Mouse (Mus musculus) forebrain, postnatal 0 days (tissue): ENCODE measurements around the gene Rxfp3. TPM values are rescaled to one million over a fixed set of nuclear protein-coding genes. Genes with fewer than 3 reads are reported as not detected.
"Not testable (repeated sequence)": the region's sequence is repeated elsewhere in the genome, so short reads cannot be mapped to it uniquely, and the experiment has no call there.

Experiments
- ATAC-seq: fragments of 200-750 bp; cut with Nextera tagmentation; 2 replicates; pipeline ENCODE4 v1.8.0; 2017; ENCODE audit warnings: mild to moderate bottlenecking, moderate library complexity
- DNase-seq: peaks from one replicate; pipeline ENCODE4 v3.0.0-alpha.2; 2015
- H3K27ac ChIP-seq: fragments of 300-500 bp; sonication (generic); 2 replicates; pipeline ENCODE4 v1.5.1; 2014; ENCODE audit warnings: low read depth, mild to moderate bottlenecking, antibody characterized with exemption, low read length, moderate library complexity, mixed read lengths
- H3K27me3 ChIP-seq: fragments of 300-500 bp; sonication (generic); 2 replicates; pipeline ENCODE4 v1.6.1; 2014; ENCODE audit warnings: mild to moderate bottlenecking, low read length, mixed read lengths; ENCODE audit not compliant: insufficient read depth
- H3K36me3 ChIP-seq: fragments of 300-500 bp; sonication (generic); 2 replicates; pipeline ENCODE4 v1.6.1; 2014; ENCODE audit warnings: mild to moderate bottlenecking, moderate library complexity; ENCODE audit not compliant: insufficient read depth
- H3K4me1 ChIP-seq: fragments of 300-500 bp; sonication (generic); 2 replicates; pipeline ENCODE4 v1.6.1; 2014; ENCODE audit warnings: antibody characterized with exemption; ENCODE audit not compliant: insufficient read depth
- H3K4me2 ChIP-seq: fragments of 300-500 bp; sonication (generic); 2 replicates; pipeline ENCODE4 v1.6.1; 2014; ENCODE audit warnings: low read depth, mild to moderate bottlenecking, moderate library complexity
- H3K4me3 ChIP-seq: fragments of 300-500 bp; sonication (generic); 2 replicates; pipeline ENCODE4 v1.5.1; 2014; ENCODE audit warnings: low read depth, low read length, mixed read lengths
- H3K9ac ChIP-seq: fragments of 300-500 bp; sonication (generic); 2 replicates; pipeline ENCODE4 v1.6.1; 2014; ENCODE audit warnings: mild to moderate bottlenecking
- H3K9me3 ChIP-seq: fragments of 300-500 bp; sonication (generic); 2 replicates; pipeline ENCODE4 v1.6.1; 2016; ENCODE audit warnings: low read length
- CTCF ChIP-seq: sonication (generic); IDR thresholded peaks from 2 replicates; pipeline ENCODE4 v1.5.1; 2016; ENCODE audit warnings: antibody characterized with exemption, control low read depth, low read depth
- WGBS: fragments of 180-500 bp; shearing (Covaris S2); extraction: QIAGEN DNeasy Blood & Tissue Kit; methylation state at CpG from one replicate; pipeline ENCODE4 v1.1.7; 2014; 5-methylcytosine and 5-hydroxymethylcytosine counted together
- polyA plus RNA-seq: library from polyadenylated mRNA; unstranded; fragments of >200 nt; fragmentation: Nextera tagmentation; extraction: Ambion mirVana; gene quantifications from 2 replicates; pipeline ENCODE4 v1.2.1, GENCODE M21; 2015
- total RNA-seq: library from RNA; depleted of rRNA; stranded (reverse); fragments of >200 nt; gene quantifications from 2 replicates; pipeline ENCODE4 v1.2.3, GENCODE M21; 2014; rRNA removed

The Rxfp3 gene
- total and polyA plus RNA-seq, 2 experiments from 2014 or later: 3.7 to 5.3 TPM

DNA sequence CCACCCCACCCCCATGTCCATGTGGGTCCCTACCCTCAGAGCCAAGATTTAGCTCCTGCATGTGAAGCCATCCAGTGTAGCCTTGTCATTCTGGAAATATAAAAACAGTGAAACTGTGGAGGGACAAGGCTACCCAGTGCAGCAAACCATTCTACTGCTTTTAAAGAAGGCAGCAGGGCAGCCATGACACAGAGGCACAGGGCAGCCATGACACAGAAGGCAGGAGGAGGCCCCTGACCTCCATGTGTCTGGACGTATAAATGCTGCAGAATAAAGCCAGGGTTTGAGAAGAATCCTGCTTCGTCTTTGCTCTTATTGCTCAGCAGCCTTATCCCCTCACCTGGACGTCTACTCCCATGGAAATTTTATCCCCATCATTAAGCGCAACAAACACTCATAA, 34.0 kb downstream of the Rxfp3 start:
- no peak overlapping the region for H3K4me2 ChIP-seq
- DNase-seq: no peak
- 84% methylated on average over 4 of the region's 4 CpGs for WGBS
- H3K4me1 ChIP-seq: no peaks in the 10 kb centered on the region
- TF ChIP-seq CTCF: no peak
- H3K27ac ChIP-seq: no peak overlapping the region
- no peaks in the 10 kb centered on the region for H3K36me3 ChIP-seq
- no peaks in the 10 kb centered on the region for H3K9me3 ChIP-seq
- no peaks in the 10 kb centered on the region for H3K27me3 ChIP-seq
- H3K9ac ChIP-seq: no peak overlapping the region
- no peak for ATAC-seq
- H3K4me3 ChIP-seq: no peak overlapping the region

GRCm38 (mm10) chr15:11000421-11000820, 37.4 kb downstream of the Rxfp3 start, which contains the start of gene Slc45a2:
Gene Slc45a2 (plus strand): TSS chr15:11000721.
- no peak within 1 kb of the TSS for H3K4me2 ChIP-seq
- WGBS: 60% methylated on average over 7 of the region's 7 CpGs
- ATAC-seq (no peak), DNase-seq (no peak)
- no peaks in the 10 kb centered on the region for H3K27me3 ChIP-seq
- TF ChIP-seq CTCF: no peak
- no peak within 1 kb of the TSS for H3K4me3 ChIP-seq
- no peaks in the 10 kb centered on the region for H3K9me3 ChIP-seq
- no peak within 1 kb of the TSS for H3K27ac ChIP-seq
- 0 out of 2 replicates have a peak, but pooled peaks cover 2% of the 10 kb centered on the region for H3K36me3 ChIP-seq
- H3K9ac ChIP-seq: no peak within 1 kb of the TSS
- no peaks in the 10 kb centered on the region for H3K4me1 ChIP-seq

- WGBS: 55% methylated on average over 5 of the region's 5 CpGs
- no peak overlapping the region for H3K9ac ChIP-seq
- H3K9me3 ChIP-seq: no peaks in the 10 kb centered on the region
- H3K4me2 ChIP-seq: no peak overlapping the region
- DNase-seq: no peak
- TF ChIP-seq CTCF: no peak
- H3K4me1 ChIP-seq: no peaks in the 10 kb centered on the region
- H3K4me3 ChIP-seq: no peak overlapping the region
- ATAC-seq: peak; percentile 65
- H3K27ac ChIP-seq: no peak overlapping the region
- no peaks in the 10 kb centered on the region for H3K27me3 ChIP-seq
- H3K36me3 ChIP-seq: 0 out of 2 replicates have a peak, but pooled peaks cover 4% of the 10 kb centered on the region
These were observed 38.0 kb downstream of the Rxfp3 start for GRCm38 (mm10) chr15:10999832-11000231.

GRCm38 (mm10) chr15:10991566-10991965, 46.2 kb downstream of the Rxfp3 start:
- no peak overlapping the region for H3K4me2 ChIP-seq
- 0 out of 2 replicates have a peak, but pooled peaks cover 7% of the 10 kb centered on the region for H3K36me3 ChIP-seq
- no peak for DNase-seq
- 87% methylated on average over 1 of the region's 1 CpGs for WGBS
- no peaks in the 10 kb centered on the region for H3K9me3 ChIP-seq
- H3K9ac ChIP-seq: no peak overlapping the region
- TF ChIP-seq CTCF: 0 out of 2 replicates have a peak, but pooled peaks have one; percentile 21
- no peaks in the 10 kb centered on the region for H3K27me3 ChIP-seq
- no peak overlapping the region for H3K27ac ChIP-seq
- no peak overlapping the region for H3K4me3 ChIP-seq
- H3K4me1 ChIP-seq: no peaks in the 10 kb centered on the region
- no peak for ATAC-seq

DNA sequence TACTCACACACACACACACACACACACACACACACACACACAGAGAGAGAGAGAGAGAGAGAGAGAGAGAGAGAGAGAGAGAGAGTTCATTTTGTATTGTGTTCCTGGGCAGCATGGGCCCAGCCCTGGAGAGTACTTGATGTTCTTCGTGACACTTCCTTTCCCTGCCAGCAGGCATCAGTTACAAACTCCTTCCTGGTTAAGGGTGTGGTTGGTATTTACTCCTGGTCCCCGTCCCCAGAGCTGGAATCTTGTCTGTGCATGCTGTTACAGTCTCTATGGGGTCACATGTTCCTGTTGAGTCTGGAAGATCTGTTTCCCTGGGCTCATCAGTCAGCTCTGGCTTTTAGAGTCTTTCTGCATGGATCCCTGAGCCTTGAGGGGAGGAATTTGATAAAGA, 47.4 kb downstream of the Rxfp3 start:
- Histone ChIP-seq H3K27ac (no peak overlapping the region), H3K9me3 (no peaks in the 10 kb centered on the region), H3K4me1 (no peaks in the 10 kb centered on the region), H3K4me2 (no peak overlapping the region), H3K27me3 (no peaks in the 10 kb centered on the region), H3K9ac (no peak overlapping the region), H3K4me3 (no peak overlapping the region), H3K36me3 (0 out of 2 replicates have a peak, but pooled peaks cover 5% of the 10 kb centered on the region)
- DNase-seq (no peak), ATAC-seq (no peak)
- TF ChIP-seq CTCF: no peak
- 50% methylated on average over 2 of the region's 2 CpGs for WGBS

- not testable (repeated sequence) for H3K4me1 ChIP-seq, H3K36me3 ChIP-seq, H3K27me3 ChIP-seq, H3K4me2 ChIP-seq, ATAC-seq, H3K27ac ChIP-seq, H3K4me3 ChIP-seq, H3K9me3 ChIP-seq, DNase-seq, H3K9ac ChIP-seq
- WGBS: 81% methylated on average over 2 of the region's 2 CpGs
These were observed 51.3 kb downstream of the Rxfp3 start for GRCm38 (mm10) chr15:10986477-10986876.

DNA sequence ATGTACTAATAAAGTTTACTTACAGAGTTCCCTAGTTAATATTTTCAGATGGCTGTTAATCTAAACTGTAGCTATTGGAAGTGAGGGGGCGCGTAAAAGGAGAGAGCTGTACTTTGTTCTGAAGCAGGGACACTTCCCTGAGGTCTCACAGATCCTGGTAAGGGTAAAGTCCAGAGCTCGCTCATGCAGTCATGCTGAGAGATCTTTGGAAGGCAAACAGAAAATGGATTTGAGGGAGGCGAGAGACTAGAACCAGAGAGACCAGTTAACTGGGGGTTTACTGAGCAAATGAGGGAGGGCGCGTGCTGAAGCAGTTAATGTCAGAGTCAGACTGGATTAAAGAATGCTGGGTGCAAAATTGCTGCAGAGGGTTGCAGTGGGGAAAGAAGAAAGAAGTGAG, 52.0 kb downstream of the Rxfp3 start:
- no peak overlapping the region for H3K4me2 ChIP-seq
- no peak overlapping the region for H3K9ac ChIP-seq
- ATAC-seq: no peak
- H3K9me3 ChIP-seq: no peaks in the 10 kb centered on the region
- H3K4me3 ChIP-seq: no peak overlapping the region
- no peaks in the 10 kb centered on the region for H3K4me1 ChIP-seq
- no peak overlapping the region for H3K27ac ChIP-seq
- no peaks in the 10 kb centered on the region for H3K36me3 ChIP-seq
- no peak for DNase-seq
- no peaks in the 10 kb centered on the region for H3K27me3 ChIP-seq
- WGBS: 85% methylated on average over 6 of the region's 6 CpGs
- no peak for TF ChIP-seq CTCF

Other genes with a start within 250 kb of the Rxfp3 start
- gene C1qtnf3, start 85.7 kb downstream of the Rxfp3 start, total RNA-seq: 0.85 and 3.0 TPM in 2 replicates
- 0.36 and 0.56 TPM in 2 replicates for gene C1qtnf3, start 85.7 kb downstream of the Rxfp3 start, polyA plus RNA-seq
- gene Amacr, start 56.2 kb downstream of the Rxfp3 start, total RNA-seq: 7.7 and 10.6 TPM in 2 replicates
- gene Amacr, start 56.2 kb downstream of the Rxfp3 start, polyA plus RNA-seq: 7.7 and 10.3 TPM in 2 replicates
- gene Slc45a2, start 37.3 kb downstream of the Rxfp3 start, total RNA-seq: 0.15 TPM in 1 of 2 replicates, not detected in the other
- gene Slc45a2, start 37.3 kb downstream of the Rxfp3 start, polyA plus RNA-seq: 0.10 TPM in 1 of 2 replicates, not detected in the other
- 4.0 and 5.4 TPM in 2 replicates for gene Adamts12, start 26.8 kb upstream of the Rxfp3 start, total RNA-seq
- gene Adamts12, start 26.8 kb upstream of the Rxfp3 start, polyA plus RNA-seq: 0.34 and 0.58 TPM in 2 replicates